Comparison of ENCODE assay signal across 17 mouse cellular contexts in the genomic region with DNA sequence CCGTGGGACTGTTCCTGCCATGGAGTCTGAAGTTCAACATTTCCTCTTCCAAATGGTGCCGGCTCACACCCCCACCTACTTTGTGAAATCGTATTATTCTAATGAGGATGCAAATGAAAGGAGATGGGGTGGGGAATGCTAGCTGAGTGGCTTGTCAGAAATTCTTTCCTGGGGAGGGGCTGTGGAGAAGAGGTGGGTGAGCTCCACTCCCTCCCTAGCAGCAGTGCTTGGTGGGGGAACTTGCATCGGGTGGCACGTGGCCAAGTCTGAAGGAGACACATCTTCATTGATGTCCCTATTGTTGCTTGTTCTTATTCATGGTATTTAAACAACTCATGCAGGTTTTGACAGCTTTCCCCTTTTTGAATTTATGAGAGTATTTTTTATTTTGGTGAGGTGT.
A peak's percentile ranks its signal among the peaks of the same experiment; 100 is the strongest.
DNase-seq lines count a peak whose midpoint lies in the region; ATAC-seq and TF ChIP-seq lines count a peak whose summit lies in the region.
"Had no signal": no experiment of that assay in that cellular context is flagged by ENCODE, and none has a peak within 500 bp of the region (broad histone marks: within the 10 kb centered on the region; RNA-seq: fewer than 3 reads in every experiment).

No protein-coding gene starts in this region.

- no peaks in the 10 kb centered on the region for H3K9me3 ChIP-seq in limb, embryonic 14.5 days (ENCODE audit: control insufficient read depth, low read length)

- ATAC-seq in limb, embryonic 14.5 days (ENCODE audit: low FRiP score, low read depth) = no peak
- ATAC-seq: activated CD4-positive, CD25-positive, alpha-beta regulatory T cell, adult 4 months; CD4-positive, CD25-positive, alpha-beta regulatory T cell, adult 4 months had no signal

- DNase-seq in kidney, adult 11 months = peak; percentile 3
- DNase-seq in kidney, postnatal 14 days = no peak
- peak; percentile 33 for DNase-seq in retina, postnatal 1 day
- no peak for DNase-seq in retina, embryonic 14.5 days (ENCODE audit: low spot score)
- DNase-seq in brain, embryonic 14.5 days (ENCODE audit: low read depth) = peak; percentile 47
- DNase-seq in limb, embryonic 14.5 days (ENCODE audit: low spot score) = peak; percentile 12
- no peak for DNase-seq in c-Kit-positive CD71-positive TER-119-positive erythroid progenitor cells, embryonic 14.5 days (ENCODE audit: low spot score)
- DNase-seq in adrenal gland, adult (ENCODE audit: inconsistent age in 2 of 2, low spot score in 1 of 2) = no peak
- DNase-seq: cerebellum, adult 18-20 months; gastrocnemius, postnatal 36 days; layer of hippocampus, adult 9-11 months; liver; lung, adult 18-20 months; thymus, postnatal 4 days had no signal

- H3K9ac ChIP-seq in limb, embryonic 14.5 days (ENCODE audit: low read depth, low read length, severe bottlenecking) = no peak overlapping the region

- no peak overlapping the region for H3K4me3 ChIP-seq in limb, embryonic 14.5 days (replicated peaks; ENCODE audit: low read length)

- TF ChIP-seq POLR2A in brain, embryonic 14.5 days (IDR thresholded peaks at IDR 0.05; ENCODE audit: borderline replicate concordance, extremely low read depth, insufficient read depth, insufficient read length, poor library complexity, severe bottlenecking) = no peak
- no peak for TF ChIP-seq POLR2A in limb, embryonic 14.5 days (IDR thresholded peaks at IDR 0.05; ENCODE audit: borderline replicate concordance, extremely low read depth, insufficient read depth, insufficient read length)

- no peak overlapping the region for H3K27ac ChIP-seq in limb, embryonic 14.5 days (replicated peaks; ENCODE audit: low read depth, low read length)

- no peak overlapping the region for H3K4me2 ChIP-seq in limb, embryonic 14.5 days (replicated peaks; ENCODE audit: low read depth, low read length, severe bottlenecking)
- H3K4me2 ChIP-seq: heart, embryonic 11.5 days had no signal

- no peaks in the 10 kb centered on the region for H3K36me3 ChIP-seq in limb, embryonic 14.5 days (ENCODE audit: control insufficient read depth, insufficient read depth, low read length)

- H3K4me1 ChIP-seq in limb, embryonic 14.5 days (ENCODE audit: control insufficient read depth, insufficient read depth, low read length) = peaks cover 10% of the 10 kb centered on the region

- no peak for TF ChIP-seq CTCF in brain, embryonic 14.5 days (IDR thresholded peaks at IDR 0.05; ENCODE audit: borderline replicate concordance, extremely low read depth, insufficient read depth, insufficient read length)

- no peaks in the 10 kb centered on the region for H3K27me3 ChIP-seq in limb, embryonic 14.5 days (ENCODE audit: control insufficient read depth, insufficient read depth, low read length)

- WGBS in limb, embryonic 14.5 days = 23% methylated on average over 5 of the region's 5 CpGs

Comparison
In these comparisons a context has a peak if more than half of its experiments do, and no peak if none do; other contexts are left out.
1. DNase-seq: peak in kidney, adult 11 months (single experiment), retina, postnatal 1 day (single experiment), brain, embryonic 14.5 days (single experiment) and limb, embryonic 14.5 days (single experiment); none in kidney, postnatal 14 days (single experiment), retina, embryonic 14.5 days (single experiment), c-Kit-positive CD71-positive TER-119-positive erythroid progenitor cells, embryonic 14.5 days (single experiment) and adrenal gland, adult (0 of 2).